ENCODE assay signal across 20 mouse cellular contexts in the genomic region with DNA sequence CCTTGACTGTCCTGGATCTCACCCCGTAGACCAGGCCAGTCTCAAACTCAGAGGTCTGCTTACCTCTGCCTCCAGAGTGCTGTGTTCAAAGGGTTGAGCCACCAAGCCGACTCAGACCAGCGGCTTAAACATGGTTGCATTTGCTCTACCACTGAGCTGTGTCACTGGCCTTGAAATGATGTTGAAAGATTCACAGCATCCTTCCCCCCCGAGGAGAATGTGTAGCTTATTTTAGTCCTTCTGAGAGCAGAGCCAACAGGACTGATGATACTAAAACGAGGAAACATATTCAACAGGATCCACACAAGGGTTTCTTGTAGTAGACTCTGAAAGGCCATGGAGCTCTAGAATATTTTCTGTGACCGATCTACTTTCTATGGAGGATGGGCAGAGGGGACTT. TPM values are rescaled to one million over a fixed set of nuclear protein-coding genes. Genes with fewer than 3 reads are reported as not detected.
A peak's percentile ranks its signal among the peaks of the same experiment; 100 is the strongest.
DNase-seq lines count a peak whose midpoint lies in the region; ATAC-seq and TF ChIP-seq lines count a peak whose summit lies in the region.
"Had no signal": no experiment of that assay in that cellular context is flagged by ENCODE, and none has a peak within 500 bp of the region (broad histone marks: within the 10 kb centered on the region; RNA-seq: fewer than 3 reads in every experiment).

No protein-coding gene starts in this region.

- peak; percentile 84 for DNase-seq in heart, adult 11 months
- no peak for DNase-seq in heart, embryonic 10.5 days (ENCODE audit: low spot score)
- DNase-seq in lung, adult 2 months = no peak
- DNase-seq: adrenal gland, postnatal 10 days; B cell, adult 2 months; cerebellum, adult 18-20 months; cerebellum, adult 9-11 months; cerebellum, postnatal 36 days had no signal

- TF ChIP-seq CTCF in bone marrow, adult 2 months (IDR thresholded peaks at IDR 0.05; ENCODE audit: control insufficient read depth, insufficient read depth, low read length) = no peak
- TF ChIP-seq CTCF in olfactory bulb, adult 2 months (IDR thresholded peaks at IDR 0.05; ENCODE audit: insufficient read depth, low read depth, low read length) = no peak
- TF ChIP-seq CTCF in lung, adult 2 months (IDR thresholded peaks at IDR 0.05; ENCODE audit: insufficient read depth, low read length) = no peak

- H3K36me3 ChIP-seq in heart, embryonic 10.5 days = no peaks in the 10 kb centered on the region
- H3K36me3 ChIP-seq in megakaryocyte, embryonic 14.5 days (replicated peaks; ENCODE audit: low read length) = peaks cover 78% of the 10 kb centered on the region
- H3K36me3 ChIP-seq: embryonic facial prominence, embryonic 13.5 days; forebrain, embryonic 12.5 days; G1E; heart, embryonic 13.5 days; hindbrain, embryonic 15.5 days had no signal

- no peak overlapping the region for H3K27ac ChIP-seq in heart, embryonic 10.5 days
- H3K27ac ChIP-seq in bone marrow, adult 2 months (ENCODE audit: control insufficient read depth, insufficient read depth, low read depth, low read length, poor library complexity) = peak overlapping the region; percentile 55; the same call in 1 of the 2 replicates
- peak overlapping the region; percentile 97 for H3K27ac ChIP-seq in olfactory bulb, adult 2 months (ENCODE audit: insufficient read depth, low read depth, low read length)
- H3K27ac ChIP-seq: embryonic facial prominence, embryonic 13.5 days; forebrain, embryonic 12.5 days; heart, embryonic 13.5 days; hindbrain, embryonic 15.5 days had no signal

- H3K4me1 ChIP-seq in heart, embryonic 10.5 days = peaks cover 27% of the 10 kb centered on the region
- peaks cover 90% of the 10 kb centered on the region for H3K4me1 ChIP-seq in megakaryocyte, embryonic 14.5 days
- H3K4me1 ChIP-seq in bone marrow, adult 2 months (ENCODE audit: control insufficient read depth, insufficient read depth, low read length) = peaks cover 11% of the 10 kb centered on the region
- H3K4me1 ChIP-seq in olfactory bulb, adult 2 months (ENCODE audit: control insufficient read depth, insufficient read depth, low read length) = peaks cover 58% of the 10 kb centered on the region
- H3K4me1 ChIP-seq in lung, adult 2 months (ENCODE audit: control insufficient read depth, insufficient read depth, low read length) = peaks cover 5% of the 10 kb centered on the region; the same call in 1 of the 2 replicates

- WGBS in heart, embryonic 10.5 days = 77% methylated on average over 6 of the region's 6 CpGs
- WGBS in bone marrow, adult 2 months = 33% methylated on average over 6 of the region's 6 CpGs
- 43% methylated on average over 6 of the region's 6 CpGs for WGBS in olfactory bulb, adult 2 months
- WGBS in lung, adult 2 months = 80% methylated on average over 6 of the region's 6 CpGs

- H3K4me3 ChIP-seq in heart, embryonic 10.5 days = no peak overlapping the region
- H3K4me3 ChIP-seq in megakaryocyte, embryonic 14.5 days (replicated peaks) = peak overlapping the region; percentile 88
- H3K4me3 ChIP-seq in bone marrow, adult 2 months (replicated peaks; ENCODE audit: control insufficient read depth, low read depth, low read length) = no peak overlapping the region
- no peak overlapping the region for H3K4me3 ChIP-seq in olfactory bulb, adult 2 months (ENCODE audit: insufficient read depth, low read depth, low read length)
- no peak overlapping the region for H3K4me3 ChIP-seq in lung, adult 2 months (replicated peaks; ENCODE audit: extremely low read depth, low read depth, low read length)
- H3K4me3 ChIP-seq: embryonic facial prominence, embryonic 13.5 days; forebrain, embryonic 12.5 days; heart, embryonic 13.5 days; hindbrain, embryonic 15.5 days had no signal

- TF ChIP-seq POLR2A in bone marrow, adult 2 months (IDR thresholded peaks at IDR 0.05; ENCODE audit: borderline replicate concordance, control insufficient read depth, low read depth, low read length) = no peak
- TF ChIP-seq POLR2A in olfactory bulb, adult 2 months (IDR thresholded peaks at IDR 0.05; ENCODE audit: insufficient read depth, low read depth, low read length) = no peak
- no peak for TF ChIP-seq POLR2A in lung, adult 2 months (IDR thresholded peaks at IDR 0.05; ENCODE audit: borderline replicate concordance, extremely low read depth, low read depth, low read length)

- no peaks in the 10 kb centered on the region for H3K9me3 ChIP-seq in heart, embryonic 10.5 days
- no peaks in the 10 kb centered on the region for H3K9me3 ChIP-seq in megakaryocyte, embryonic 14.5 days
- H3K9me3 ChIP-seq: embryonic facial prominence, embryonic 13.5 days; forebrain, embryonic 12.5 days; G1E; heart, embryonic 13.5 days; hindbrain, embryonic 15.5 days had no signal

- peaks cover 23% of the 10 kb centered on the region for H3K27me3 ChIP-seq in heart, embryonic 10.5 days (ENCODE audit: insufficient read depth, poor library complexity, severe bottlenecking)
- H3K27me3 ChIP-seq in megakaryocyte, embryonic 14.5 days (replicated peaks) = no peaks in the 10 kb centered on the region

- no peak for ATAC-seq in megakaryocyte, adult 5-6 weeks (ENCODE audit: poor library complexity, severe bottlenecking)
- ATAC-seq: CD4-positive, CD25-positive, alpha-beta regulatory T cell, adult 4 months; forebrain, embryonic 16.5 days; intestine, embryonic 16.5 days had no signal

RNA-seq across cellular contexts. Expression of gene Tuba8, which starts 5.4 kb away (rescaled TPM):
- polyA plus RNA-seq in heart, embryonic 10.5 days (2016; fragmentation: Nextera tagmentation; extraction: Ambion mirVana) = 0.95 and 2.3 TPM in 2 replicates
- polyA plus RNA-seq in megakaryocyte, embryonic 14.5 days (2012; ENCODE audit: insufficient read depth, low replicate concordance) = 75.1 and 120 TPM in 2 replicates
- total RNA-seq in megakaryocyte, adult 5-6 weeks (2015) = 5.1 and 6.2 TPM in 2 replicates
- total RNA-seq in megakaryocyte, adult 5-6 weeks (2017) = 5.1 and 5.6 TPM in 2 replicates
- polyA plus RNA-seq in bone marrow, adult 2 months (2011; ENCODE audit: insufficient read depth, insufficient read length, low replicate concordance, missing spikeins) = 15.5 and 30.1 TPM in 2 replicates
- polyA plus RNA-seq in olfactory bulb, adult 2 months (2012; ENCODE audit: insufficient read depth, insufficient read length, low replicate concordance, missing spikeins) = not detected in 2 replicates
- 3.2 and 12.0 TPM in 2 replicates for polyA plus RNA-seq in lung, adult 2 months (2012; rRNA removed)

RNA-seq across cellular contexts. Expression of gene Usp18, which starts 29.8 kb away (rescaled TPM):
- polyA plus RNA-seq in heart, embryonic 10.5 days (2016; fragmentation: Nextera tagmentation; extraction: Ambion mirVana) = 0.62 and 1.5 TPM in 2 replicates
- polyA plus RNA-seq in megakaryocyte, embryonic 14.5 days (2012; ENCODE audit: insufficient read depth, low replicate concordance) = 1.2 TPM in 1 of 2 replicates, not detected in the other
- total RNA-seq in megakaryocyte, adult 5-6 weeks (2015) = 25.0 and 26.8 TPM in 2 replicates
- total RNA-seq in megakaryocyte, adult 5-6 weeks (2017) = 14.2 and 20.7 TPM in 2 replicates
- polyA plus RNA-seq in bone marrow, adult 2 months (2011; ENCODE audit: insufficient read depth, insufficient read length, low replicate concordance, missing spikeins) = 16.0 and 16.5 TPM in 2 replicates
- not detected in 2 replicates for polyA plus RNA-seq in olfactory bulb, adult 2 months (2012; ENCODE audit: insufficient read depth, insufficient read length, low replicate concordance, missing spikeins)
- polyA plus RNA-seq in lung, adult 2 months (2012; rRNA removed) = 10.3 and 15.0 TPM in 2 replicates

RNA-seq across cellular contexts. Expression of gene Pex26, which starts 32.4 kb away (rescaled TPM):
- polyA plus RNA-seq in heart, embryonic 10.5 days (2016; fragmentation: Nextera tagmentation; extraction: Ambion mirVana) = 5.1 and 6.6 TPM in 2 replicates
- polyA plus RNA-seq in megakaryocyte, embryonic 14.5 days (2012; ENCODE audit: insufficient read depth, low replicate concordance) = 3.6 and 7.2 TPM in 2 replicates
- 3.7 and 4.8 TPM in 2 replicates for total RNA-seq in megakaryocyte, adult 5-6 weeks (2015)
- total RNA-seq in megakaryocyte, adult 5-6 weeks (2017) = 4.2 and 5.7 TPM in 2 replicates
- 1.4 and 2.4 TPM in 2 replicates for polyA plus RNA-seq in bone marrow, adult 2 months (2011; ENCODE audit: insufficient read depth, insufficient read length, low replicate concordance, missing spikeins)
- not detected in 2 replicates for polyA plus RNA-seq in olfactory bulb, adult 2 months (2012; ENCODE audit: insufficient read depth, insufficient read length, low replicate concordance, missing spikeins)
- polyA plus RNA-seq in lung, adult 2 months (2012; rRNA removed) = 13.0 and 13.5 TPM in 2 replicates
